Mouse (Mus musculus) adrenal gland, postnatal 25 days (tissue): ENCODE data around the gene Itpr1. TPM values are rescaled to one million over a fixed set of nuclear protein-coding genes. Genes with fewer than 3 reads are reported as not detected.

Experiments used
- microRNA-seq, 2 experiments: library from miRNA; unstranded; fragments of <30 nt; microRNA quantifications; one replicate each; pipeline ENCODE4 v1.2.0; 2021
- total RNA-seq: library from RNA; stranded (reverse); gene quantifications from 2 replicates; pipeline ENCODE4 v1.2.3, GENCODE M21; 2021

Gene Itpr1
- total RNA-seq, 1 experiment from 2014 or later = 168 TPM

Small RNAs within 50 kb of the gene (microRNA-seq; reads per million reads assigned to microRNA genes)
- gene Mir7661 = 0 reads per million in 2 experiments

Other genes starting within 250 kb of the Itpr1 start
- 6.3 and 7.7 TPM in 2 replicates for gene Setmar, start 148.1 kb upstream of the Itpr1 start, total RNA-seq
- gene Sumf1, start 27.5 kb upstream of the Itpr1 start, total RNA-seq = 33.3 and 42.4 TPM in 2 replicates